Mouse (Mus musculus) adrenal gland, postnatal 10 days (tissue): ENCODE measurements around the gene Gm3336. TPM values are rescaled to one million over a fixed set of nuclear protein-coding genes. Genes with fewer than 3 reads are reported as not detected.

Experiments used
- DNase-seq: peaks from one replicate; pipeline ENCODE4 v3.0.0; 2021; ENCODE audit warnings: mixed read lengths
- total RNA-seq, 2 experiments: library from RNA; stranded (reverse); gene quantifications; 2 replicates each; pipeline ENCODE4 v1.2.3; 2021

The Gm3336 gene
- total RNA-seq, 2 experiments from 2014 or later = not detected

DNA sequence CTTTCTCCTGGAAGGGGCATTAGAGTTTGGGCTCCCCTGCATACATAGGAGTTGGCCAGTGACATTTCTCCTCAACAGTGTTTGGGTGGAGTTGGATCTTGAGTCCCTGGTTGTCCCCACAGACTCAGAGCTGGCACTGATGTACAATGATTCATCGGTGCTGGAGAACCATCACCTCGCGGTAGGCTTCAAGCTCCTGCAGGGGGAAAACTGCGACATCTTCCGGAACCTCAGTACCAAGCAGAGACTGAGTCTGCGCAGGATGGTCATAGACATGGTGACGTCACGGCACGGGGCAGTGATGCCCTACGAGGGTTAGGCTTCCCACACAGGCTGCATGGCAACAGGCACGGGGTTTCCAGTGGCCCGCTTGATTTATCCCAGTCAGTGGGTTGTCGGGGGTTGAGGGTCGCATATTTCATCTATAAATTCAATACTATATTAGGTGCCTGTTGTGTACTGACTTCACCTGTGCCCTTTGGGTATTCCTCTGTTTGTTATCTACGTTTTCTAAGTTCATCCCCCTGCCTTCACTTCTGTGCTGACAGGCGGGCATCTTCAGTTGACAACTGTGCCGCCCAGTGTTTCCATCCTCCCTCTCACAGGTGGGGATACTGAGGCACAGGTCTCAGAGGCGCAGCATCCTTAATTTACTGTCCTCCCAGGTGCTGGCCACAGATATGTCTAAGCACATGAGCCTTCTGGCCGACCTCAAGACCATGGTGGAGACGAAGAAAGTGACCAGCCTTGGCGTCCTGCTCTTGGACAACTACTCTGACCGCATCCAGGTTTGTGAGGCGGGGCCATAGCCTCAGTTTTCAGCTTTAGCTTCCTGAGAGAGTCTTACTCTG is 30.1 kb downstream of the Gm3336 start:
- DNase-seq = no peak

DNA sequence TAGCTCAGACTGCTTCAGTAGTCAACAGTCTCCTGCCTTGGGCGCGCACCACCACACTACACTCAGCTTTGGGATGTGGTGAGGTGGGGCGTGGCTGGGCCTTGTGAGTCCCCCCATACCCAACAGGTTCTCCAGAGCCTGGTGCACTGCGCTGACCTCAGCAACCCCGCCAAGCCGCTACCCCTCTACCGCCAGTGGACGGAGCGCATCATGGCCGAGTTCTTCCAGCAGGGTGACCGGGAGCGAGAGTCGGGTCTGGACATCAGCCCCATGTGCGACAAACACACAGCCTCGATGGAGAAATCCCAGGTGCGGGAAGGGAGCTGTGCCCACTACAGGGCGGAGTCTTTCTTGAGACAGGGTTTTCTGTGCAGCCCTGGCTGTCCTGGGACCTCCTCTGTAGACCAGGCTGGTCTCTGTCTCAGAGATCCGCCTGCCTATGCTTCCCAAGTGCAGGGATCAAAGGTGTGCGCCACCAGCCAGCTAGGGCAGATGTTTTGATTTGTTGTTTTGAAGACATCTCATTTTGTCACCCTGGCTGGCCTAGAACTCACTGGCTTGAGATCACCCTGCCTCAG is 30.8 kb downstream of the Gm3336 start:
- no peak for DNase-seq

DNA sequence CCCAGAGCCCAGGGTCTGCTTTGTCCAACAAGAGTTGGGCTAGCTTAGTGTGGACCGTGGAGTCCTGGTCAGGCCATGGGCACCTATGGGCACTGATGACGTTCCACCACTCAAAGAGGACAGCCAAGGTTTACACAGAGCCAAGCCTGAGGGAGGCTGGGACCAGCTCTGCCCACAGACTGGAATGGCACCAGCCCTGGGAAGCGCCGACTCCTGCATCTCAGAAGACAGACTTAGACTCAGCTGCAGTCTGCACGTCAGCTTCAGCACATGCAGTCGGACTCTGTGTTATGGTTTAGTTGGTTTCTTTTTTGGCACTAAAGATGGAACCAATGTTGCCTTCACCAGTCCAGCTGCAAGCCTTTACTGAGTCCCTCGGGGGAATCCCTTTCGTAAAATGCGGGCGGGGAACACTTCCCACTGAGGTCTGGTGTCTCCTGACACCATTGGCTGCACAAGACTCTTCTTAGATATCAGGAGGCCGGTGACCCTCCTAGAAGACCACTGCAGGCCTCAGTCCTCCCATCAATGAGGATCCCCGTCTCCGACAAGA is 31.9 kb downstream of the Gm3336 start:
- DNase-seq = no peak

DNA sequence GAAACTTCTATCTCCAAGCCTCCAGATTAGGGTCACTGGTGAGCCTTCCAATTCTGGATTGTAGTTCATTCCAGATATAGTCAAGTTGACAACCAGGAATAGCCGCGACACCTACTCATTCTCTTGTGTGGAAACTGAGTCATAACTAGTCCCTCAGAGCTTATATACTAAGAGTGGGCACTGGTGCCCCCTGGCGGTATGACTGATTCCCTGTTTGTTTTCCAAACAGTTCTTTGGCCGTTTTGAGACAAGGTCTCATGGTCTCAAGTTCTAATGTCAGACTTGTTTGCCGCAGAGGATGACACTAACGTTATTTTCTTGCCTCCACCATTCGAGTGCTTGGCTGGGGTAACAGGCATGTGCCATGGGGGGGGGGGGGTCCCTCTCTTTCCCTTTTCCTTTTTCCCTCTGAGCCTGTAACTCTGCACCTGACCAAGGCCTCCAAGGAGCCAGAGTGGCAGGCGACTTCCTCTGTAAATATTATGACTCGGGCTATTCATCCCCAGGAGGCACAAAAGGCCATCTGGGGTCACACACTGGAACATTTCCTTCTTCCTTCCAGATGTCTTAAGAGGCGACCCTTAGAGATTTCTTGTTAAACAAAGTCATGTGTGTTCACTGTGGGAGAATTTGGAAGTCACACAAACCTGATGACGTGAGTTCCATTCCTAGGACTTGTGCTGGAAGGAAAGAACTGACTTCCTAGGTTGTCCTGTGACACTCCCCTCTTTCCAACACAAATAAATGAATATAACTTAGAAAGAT is 33.8 kb downstream of the Gm3336 start:
- peak; percentile 89 for DNase-seq

DNA sequence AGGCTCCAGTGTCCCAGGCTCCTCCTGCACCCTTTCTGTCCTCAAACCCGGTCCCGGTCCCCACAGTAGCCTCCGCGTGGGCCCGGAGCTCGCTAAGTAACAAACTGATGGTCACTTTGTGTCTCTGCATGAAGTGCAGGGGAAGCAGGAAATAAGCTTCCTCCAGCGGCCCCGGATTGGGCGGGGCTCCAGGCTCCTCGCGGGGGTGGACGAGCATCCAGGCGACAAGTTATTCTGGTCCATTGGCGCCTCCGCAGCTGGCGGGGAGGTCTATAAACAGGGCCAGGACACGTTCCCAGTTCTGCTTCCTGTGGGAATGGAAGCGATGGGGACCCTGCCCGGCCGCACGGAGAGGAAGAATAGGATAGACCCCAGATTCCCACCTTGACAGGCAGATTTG is 34.8 kb downstream of the Gm3336 start:
- peak; percentile 87 for DNase-seq

DNA sequence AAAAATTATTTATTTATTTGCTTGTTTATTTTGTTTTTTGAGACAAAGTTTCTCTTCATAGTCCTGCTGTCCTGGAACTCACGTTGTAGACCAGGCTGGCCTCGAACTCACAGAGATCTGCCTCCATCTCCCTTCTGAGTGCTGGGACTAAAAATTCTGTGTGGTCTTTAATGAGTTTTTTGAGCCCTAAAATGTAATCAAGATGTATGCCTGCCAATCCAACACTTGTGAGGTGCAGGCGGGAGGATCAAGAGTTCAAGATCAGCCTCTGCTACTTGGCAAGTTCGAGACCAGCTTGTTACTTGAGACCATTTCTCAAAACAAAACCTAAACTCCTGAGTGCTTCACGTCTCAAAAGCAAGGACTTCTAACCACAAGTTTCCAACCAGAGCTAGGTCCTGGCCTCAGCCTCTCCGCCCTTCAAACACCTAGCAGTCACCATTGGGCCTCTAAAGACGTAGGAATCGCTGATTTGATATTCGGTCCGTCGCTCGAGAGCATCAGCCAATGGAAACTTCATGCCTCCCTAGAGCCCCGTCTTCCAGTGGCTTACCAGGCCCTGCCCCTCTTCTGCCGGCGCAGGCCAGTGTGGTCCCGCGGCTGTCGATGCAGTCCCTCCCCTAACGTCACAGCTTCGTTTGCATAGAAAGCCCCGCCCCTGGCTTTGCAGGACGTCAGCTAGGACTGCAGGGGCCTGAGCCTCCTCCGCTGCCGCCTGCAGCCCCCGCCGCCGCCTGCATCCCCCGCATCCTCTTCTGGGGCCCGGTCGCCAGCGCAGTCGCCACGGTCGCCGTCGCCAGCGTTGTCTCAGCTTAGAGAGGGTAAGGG is 35.9 kb downstream of the Gm3336 start, which contains the start of gene Rab3a:
Rab3a (plus strand) TSS at position 637 of the 828 bp plus-strand sequence.
- peak; percentile 97 for DNase-seq

DNA sequence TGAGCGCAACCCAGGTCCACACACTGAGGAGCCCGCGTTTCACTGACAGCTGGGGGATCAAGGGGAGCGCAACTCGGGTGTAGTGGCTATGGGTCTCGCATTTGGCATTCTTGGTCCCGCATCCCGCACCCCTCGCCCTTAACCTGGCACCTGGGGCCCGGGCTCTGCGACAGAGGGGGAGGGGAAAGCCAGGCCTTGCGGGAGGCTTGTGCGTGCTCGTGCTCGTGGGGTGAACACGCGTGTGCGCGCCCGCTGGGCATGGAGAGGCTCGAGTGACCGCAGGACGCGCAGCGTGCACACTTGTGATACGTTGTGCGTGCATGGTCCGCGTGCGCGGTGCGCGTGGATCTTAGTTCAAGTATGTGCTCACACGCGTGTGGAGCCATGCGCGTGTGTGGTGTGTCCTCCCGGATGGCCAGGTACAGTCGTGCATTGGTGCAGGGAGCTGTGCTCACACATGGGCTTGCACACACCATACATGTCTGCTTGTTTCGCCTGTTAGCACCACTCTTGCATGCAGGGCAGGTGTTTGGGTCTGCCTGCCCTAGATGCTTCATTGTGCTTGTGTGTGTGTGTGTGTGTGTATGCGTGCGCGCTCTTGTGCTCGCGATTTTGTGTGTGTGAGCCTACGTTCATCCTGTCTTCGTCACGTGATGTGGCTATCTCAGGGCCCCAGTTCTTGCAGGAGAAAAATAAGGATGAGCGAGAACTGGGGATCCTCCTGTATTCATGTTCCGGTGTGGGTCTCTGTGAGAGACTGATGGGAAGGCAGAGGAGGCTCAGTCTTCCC is 36.7 kb downstream of the Gm3336 start:
- DNase-seq = peak; percentile 76

DNA sequence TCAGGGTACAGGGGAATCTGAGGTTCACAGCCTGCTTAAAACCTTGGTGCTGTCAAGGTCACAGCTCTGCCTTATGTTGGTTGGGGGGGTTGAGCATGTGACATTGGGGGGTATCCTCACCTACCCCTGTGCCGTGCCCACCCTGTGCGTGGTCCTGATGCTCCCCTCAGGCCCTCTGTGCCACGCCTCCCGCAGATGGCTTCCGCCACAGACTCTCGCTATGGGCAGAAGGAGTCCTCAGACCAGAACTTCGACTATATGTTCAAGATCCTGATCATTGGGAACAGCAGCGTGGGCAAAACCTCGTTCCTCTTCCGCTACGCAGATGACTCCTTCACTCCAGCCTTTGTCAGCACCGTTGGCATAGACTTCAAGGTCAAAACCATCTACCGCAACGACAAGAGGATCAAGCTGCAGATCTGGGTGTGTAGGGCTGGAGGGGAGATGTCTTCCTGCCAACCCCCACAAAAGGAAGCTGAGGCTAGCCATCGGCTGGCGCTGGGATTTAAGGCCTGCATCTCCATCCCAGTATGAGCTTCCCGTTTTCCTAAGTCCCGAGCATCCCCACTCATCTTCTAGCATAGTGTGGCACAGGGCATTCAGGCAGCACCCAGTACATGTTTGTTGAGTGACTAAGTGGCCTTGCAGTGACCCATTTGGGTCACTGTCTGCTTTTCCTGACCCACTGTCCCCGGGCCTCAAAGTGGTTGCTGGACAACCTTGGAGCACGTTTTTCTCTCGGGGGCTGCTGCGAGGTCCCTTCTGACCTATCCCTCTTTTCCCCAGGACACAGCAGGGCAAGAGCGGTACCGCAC is 37.5 kb downstream of the Gm3336 start:
- DNase-seq = peak; percentile 46

DNA sequence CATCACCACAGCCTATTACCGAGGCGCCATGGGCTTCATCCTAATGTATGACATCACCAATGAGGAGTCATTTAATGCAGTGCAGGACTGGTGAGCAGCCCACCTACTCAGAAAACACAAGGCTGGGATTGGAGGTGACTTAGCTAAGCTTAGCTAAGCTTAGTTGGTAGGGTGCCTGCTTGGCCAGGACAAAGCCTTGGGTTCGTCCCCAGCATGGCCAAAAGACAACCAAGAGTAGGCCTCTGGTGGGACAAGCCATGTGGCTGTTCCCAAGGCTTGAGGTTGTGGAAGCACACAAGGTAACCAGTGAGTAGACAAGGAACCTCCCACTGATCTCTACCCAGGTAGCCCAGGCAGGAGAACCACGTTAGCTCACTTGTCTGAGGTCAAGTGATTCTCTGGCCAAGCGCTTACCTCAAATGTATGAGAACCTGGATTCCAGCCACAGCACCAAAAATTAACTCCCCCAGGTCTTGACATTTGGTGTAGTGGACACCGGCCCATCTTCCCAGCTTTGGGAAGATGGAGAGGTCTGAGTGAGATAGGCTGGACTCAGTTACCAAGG is 38.2 kb downstream of the Gm3336 start:
- no peak for DNase-seq

DNA sequence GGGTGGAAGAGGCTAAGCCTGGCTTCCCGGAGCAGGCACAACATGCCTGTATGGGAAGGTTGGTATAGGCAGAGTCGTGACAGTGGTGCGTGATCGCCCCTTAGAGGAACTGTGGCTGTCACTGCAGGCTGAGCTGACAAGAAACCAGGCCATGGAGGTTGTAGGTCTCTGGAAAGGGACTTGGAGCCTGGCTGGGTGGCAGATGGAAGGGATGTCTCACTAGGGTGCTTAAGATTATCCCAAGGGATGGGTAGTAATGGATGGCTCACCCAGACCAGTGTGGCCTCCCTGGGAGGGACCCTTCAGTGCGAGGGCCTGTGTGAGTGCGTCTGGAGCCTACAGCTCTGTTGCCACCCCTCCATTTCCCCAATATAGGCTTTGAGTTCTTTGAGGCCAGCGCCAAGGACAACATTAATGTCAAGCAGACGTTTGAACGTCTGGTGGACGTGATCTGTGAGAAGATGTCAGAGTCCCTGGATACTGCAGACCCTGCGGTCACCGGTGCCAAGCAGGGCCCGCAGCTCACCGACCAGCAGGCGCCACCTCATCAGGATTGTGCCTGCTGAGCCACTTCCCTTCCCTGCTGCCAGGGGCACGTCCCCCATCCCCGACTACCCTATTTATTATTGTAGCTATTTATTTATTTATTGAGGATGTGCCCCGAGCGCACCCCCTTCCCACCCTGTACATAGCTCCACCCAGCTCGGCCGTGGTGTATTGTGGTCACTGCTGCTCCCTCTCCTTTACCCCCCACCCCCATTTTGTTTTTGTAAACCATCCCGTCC is 39.4 kb downstream of the Gm3336 start:
- DNase-seq = peak; percentile 62

DNA sequence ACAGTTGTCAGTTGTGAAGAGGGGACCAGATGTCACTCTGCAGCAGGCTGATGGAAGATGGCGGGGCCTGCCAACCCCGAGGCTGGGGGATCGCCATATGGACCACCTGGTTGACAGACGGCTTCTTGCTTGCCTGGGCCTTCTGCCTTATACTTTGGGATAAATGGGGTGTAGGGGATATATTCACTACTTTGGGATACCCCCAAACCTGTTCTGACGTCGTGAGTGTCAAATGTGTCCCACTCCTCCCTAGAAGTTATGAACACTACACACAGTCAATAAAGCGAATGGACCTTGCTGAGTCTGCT is 39.9 kb downstream of the Gm3336 start:
- no peak for DNase-seq

DNA sequence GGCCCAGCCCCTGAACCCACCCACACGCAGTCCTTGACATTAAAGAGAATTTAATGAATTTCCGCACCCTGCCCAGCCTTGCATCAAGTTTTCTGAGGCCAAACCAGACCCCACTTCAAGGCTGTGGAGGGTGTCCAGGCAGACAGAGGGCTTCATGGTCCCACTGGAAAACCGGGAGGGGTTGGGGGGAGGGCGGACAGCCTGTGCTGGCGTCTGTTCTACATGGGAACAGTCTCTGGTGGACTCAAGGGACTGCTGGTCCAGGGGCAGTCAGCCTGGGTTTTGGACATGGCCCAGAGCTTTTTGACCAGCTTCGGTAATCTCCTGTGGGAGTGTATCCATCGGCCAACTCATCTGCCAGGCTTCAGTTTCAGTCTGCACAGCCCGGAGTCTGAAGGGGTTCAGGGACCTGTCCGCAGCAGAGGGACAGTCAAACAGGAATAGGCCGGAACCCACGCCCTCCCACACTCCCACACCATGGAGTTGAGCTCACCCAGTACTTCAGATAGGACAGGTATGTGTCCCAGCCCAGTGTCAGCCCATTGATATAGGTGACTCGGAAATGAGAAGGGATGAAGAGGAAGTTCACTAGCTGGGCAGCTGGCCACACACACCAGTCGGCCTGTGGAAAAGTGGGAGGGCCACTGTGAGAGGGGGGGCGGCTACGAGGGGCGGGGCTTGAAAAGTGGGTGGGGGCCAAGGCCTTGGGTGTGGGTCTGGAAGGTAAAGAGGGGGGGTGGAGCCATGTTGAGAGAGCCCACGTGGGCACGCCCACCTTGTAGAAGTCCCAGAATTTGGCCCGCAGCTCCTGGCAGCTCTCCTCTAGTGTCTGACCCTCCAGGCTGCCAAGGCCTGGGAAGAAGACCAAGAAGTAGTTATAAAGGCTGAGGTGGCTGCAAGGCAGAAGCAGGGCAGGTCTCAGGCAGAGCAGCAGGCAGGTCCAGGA is 40.5 kb downstream of the Gm3336 start:
- DNase-seq = peak; percentile 84

DNA sequence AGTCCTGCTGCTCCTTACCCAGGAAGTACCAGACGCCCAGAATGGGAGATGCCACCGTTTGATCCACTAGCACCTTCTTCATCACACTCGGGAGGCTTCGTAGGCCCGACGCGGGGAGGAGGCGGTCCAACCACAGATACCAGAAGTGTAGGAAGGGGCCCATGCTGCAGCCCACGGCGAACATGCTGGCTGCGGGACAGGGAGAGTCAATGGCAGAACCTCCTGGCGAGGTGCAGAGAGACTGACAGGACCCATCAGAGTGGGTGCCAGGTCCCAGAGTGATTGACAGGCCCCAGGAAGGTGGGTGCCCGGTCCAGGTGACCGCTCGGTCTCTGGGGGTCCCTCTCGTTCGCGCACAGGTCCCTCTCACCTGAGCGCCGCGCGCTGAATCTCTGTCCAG is 42.0 kb downstream of the Gm3336 start:
- no peak for DNase-seq

DNA sequence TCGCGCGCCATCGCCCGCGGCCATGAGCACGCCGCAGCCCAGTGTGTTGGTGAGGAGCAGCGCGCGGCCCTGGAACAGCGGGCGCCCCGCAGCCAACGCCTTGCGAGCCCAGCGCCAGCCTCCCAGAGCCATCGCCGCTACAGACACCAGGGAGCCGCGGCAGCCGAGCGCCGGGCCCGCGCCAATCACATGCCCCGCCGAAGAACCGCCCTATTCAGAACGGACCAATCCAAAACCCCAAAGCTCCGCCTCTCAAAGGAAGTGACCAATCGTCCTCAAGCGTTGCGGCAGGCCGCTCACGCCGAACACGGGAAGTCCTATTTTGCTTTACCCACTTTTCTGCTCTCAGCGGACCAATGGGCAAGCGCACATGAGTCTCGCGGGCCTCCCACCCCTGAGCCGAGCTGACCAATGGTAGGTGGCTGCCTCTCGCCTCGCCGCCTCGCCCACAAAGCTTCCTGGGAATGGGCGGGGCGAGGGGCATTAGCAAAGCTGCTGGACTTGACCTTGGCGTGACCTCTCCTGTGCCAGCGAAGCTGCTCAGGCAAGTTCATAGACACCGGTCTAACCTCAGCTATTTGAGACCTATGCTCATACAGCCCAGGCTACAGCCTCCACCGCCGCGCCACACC is 42.5 kb downstream of the Gm3336 start, which contains the start of gene Mpv17l2:
Mpv17l2 (minus strand) TSS at position 172 of the 632 bp plus-strand sequence.
- peak; percentile 95 for DNase-seq

DNA sequence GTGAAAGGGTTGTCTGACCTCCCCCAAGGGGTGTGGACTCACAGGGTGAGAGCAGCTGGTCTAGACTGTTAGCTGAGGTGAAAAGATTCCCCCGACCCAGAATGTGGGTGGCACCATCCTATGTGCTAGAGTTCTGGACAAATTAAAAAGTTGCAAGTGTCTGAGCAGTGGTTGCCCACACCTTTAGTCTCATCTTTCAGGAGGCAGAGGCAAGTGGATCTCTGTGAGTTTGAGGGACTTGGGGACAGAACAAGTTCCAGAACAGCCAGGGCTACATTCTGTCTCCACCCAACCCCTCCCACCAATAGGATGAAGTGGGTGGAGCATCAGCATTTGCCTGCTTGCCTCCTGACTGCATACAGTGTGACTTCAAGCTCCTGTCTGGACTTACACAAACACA is 43.8 kb downstream of the Gm3336 start:
- DNase-seq = no peak

DNA sequence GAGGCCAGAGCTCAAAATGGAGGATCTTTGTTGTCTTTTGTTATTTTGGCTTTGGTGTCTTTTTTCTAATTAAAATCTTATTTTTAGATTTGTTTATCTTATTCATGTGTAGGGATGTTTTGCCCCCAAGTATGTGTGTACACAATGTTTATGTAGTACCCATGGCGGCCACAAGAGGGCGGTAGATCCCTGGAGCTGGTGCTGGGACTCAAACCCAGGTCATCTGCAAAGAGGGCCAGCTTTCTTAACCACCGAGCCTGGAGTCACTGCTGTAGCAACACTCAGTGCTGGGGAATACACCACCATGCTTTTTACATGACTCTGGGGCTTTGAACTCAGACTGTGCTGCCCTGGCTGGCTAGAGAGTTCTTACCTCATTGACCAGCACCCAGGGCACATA is 45.0 kb downstream of the Gm3336 start:
- DNase-seq = peak; percentile 78

DNA sequence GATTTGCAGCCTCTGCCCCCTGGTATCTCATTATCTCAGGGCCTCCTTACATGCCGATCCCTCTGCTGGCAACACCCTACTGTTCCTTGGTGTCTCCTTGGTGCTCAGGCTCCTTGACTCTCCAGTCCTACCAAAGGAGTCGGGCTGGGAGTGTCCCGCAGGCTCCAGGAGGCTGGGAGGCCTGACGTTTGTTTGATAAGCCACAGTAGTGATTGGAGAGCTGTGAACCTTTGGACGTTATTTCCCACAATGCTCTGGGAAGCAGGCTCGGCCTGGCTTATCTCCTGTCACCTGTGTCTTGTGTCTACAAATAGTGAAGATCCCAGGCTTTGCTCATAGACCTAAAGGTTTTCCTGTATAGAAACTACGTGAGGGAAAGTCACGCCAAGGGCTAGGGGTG is 45.7 kb downstream of the Gm3336 start:
- DNase-seq = no peak
